Mouse (Mus musculus) lung, adult 2 months (tissue): ENCODE measurements around the gene Olfr1414. TPM values are rescaled to one million over a fixed set of nuclear protein-coding genes. Genes with fewer than 3 reads are reported as not detected.
"Not testable (repeated sequence)": the region's sequence is repeated elsewhere in the genome, so short reads cannot be mapped to it uniquely, and the experiment has no call there.

Experiments used
- DNase-seq: peaks from one replicate; pipeline ENCODE4 v3.0.0; 2022
- H3K4me1 ChIP-seq: fragments of 200-500 bp; 2 replicates; pipeline ENCODE4 v1.6.1; 2011; ENCODE audit warnings: low read length; ENCODE audit not compliant: control insufficient read depth, insufficient read depth
- H3K4me3 ChIP-seq: fragments of 200-500 bp; replicated peaks from 2 replicates; pipeline ENCODE3; 2011; ENCODE audit warnings: low read depth, mild to moderate bottlenecking, control low read depth, low read length; ENCODE audit errors: extremely low read depth
- CTCF ChIP-seq: fragments of 200-500 bp; IDR thresholded peaks from 2 replicates; pipeline ENCODE4 v1.5.1; 2011; ENCODE audit warnings: mild to moderate bottlenecking, low read length, control low read depth; ENCODE audit not compliant: insufficient read depth
- POLR2A ChIP-seq: fragments of 200-500 bp; IDR thresholded peaks from 2 replicates; pipeline ENCODE4 v1.6.1; 2011; ENCODE audit warnings: low read depth, mild to moderate bottlenecking, control low read depth, low read length, borderline replicate concordance; ENCODE audit errors: extremely low read depth
- WGBS: fragments of 180-500 bp; shearing (Covaris S2); methylation state at CpG from one replicate; pipeline ENCODE4 v1.1.7; 2018; 5-methylcytosine and 5-hydroxymethylcytosine counted together
- polyA plus RNA-seq: library from polyadenylated mRNA; depleted of rRNA; stranded (reverse); fragments of >200 nt; gene quantifications from 2 replicates; pipeline ENCODE4 v1.2.3, GENCODE M21; 2012; rRNA removed

Olfr1414 gene
- not detected in 2 replicates for polyA plus RNA-seq

DNA sequence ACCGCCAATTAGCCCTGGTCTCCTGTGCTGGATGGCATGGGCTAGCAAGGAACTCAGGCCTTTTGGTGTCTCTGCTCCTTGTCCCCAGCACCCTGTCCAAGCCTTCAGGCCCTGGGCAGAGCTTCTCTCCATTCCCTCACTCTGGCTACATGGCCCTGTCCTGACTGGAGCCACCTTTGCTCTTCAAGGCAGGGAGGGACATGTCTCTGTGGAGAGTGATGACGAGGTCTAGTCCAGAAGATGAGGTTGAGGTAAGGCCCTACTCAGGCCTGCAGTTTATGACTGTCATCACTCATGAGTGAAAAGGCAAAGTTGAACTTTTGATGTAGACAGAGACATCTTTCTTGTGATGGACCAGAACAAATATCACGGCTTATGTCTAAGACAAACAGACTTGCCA is at the start of gene Olfr1414:
Olfr1414 (minus strand) TSS at position 101 of the 400 bp plus-strand sequence.
- no peak for DNase-seq
- WGBS, result 72% methylated on average over 3 of the region's 3 CpGs
- H3K4me3 ChIP-seq, result no peak within 1 kb of the TSS
- TF ChIP-seq CTCF (no peak), POLR2A (no peak)
- H3K4me1 ChIP-seq, result no peaks in the 10 kb centered on the region

DNA sequence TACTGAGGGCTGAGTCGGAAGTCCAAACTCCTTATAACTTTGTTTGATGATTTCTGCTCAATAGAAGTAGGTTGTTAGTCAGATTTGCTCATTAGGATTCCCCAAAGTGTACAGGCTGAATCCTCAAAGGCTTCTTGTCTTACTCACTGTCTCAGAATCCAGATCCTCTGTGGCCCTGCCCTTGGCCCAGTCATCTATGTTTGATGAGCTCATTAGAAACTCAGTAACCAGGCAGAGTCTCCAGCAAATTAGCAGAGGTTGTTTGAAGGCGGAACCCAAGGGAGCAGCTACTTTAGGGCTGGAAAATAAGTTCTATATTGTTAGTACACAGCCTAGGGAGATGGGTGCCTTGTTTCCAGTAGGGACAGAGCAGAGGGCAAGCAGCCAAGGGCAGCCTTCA is 27.5 kb upstream of the Olfr1414 start:
- no peaks in the 10 kb centered on the region for H3K4me1 ChIP-seq
- H3K4me3 ChIP-seq, result no peak overlapping the region
- WGBS, result 70% methylated on average over 2 of the region's 2 CpGs
- no peak for DNase-seq
- no peak for TF ChIP-seq POLR2A
- no peak for TF ChIP-seq CTCF

DNA sequence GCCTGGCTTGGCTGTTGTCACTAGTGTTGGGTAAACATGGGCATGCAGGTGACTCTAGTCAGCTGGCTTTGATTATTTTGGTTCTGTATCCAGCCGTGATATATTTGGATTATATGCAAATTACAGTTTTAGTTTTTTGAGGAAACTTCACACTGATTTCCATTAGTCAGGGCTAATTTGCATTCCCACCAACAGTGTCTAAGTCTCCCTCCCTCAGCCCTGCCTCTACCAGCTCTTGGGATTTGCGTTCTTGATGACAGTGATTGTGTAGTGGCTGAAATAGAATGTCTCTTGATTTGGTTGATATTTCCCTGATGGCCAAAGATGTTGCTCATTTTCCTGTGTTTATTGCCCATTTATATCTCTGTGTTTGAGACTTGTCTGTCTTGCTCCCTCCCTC is 20.6 kb upstream of the Olfr1414 start:
- Histone ChIP-seq H3K4me3 (no peak overlapping the region), H3K4me1 (no peaks in the 10 kb centered on the region)
- TF ChIP-seq CTCF (no peak), POLR2A (no peak)
- no peak for DNase-seq
- 34% methylated on average over 2 of the region's 2 CpGs for WGBS

DNA sequence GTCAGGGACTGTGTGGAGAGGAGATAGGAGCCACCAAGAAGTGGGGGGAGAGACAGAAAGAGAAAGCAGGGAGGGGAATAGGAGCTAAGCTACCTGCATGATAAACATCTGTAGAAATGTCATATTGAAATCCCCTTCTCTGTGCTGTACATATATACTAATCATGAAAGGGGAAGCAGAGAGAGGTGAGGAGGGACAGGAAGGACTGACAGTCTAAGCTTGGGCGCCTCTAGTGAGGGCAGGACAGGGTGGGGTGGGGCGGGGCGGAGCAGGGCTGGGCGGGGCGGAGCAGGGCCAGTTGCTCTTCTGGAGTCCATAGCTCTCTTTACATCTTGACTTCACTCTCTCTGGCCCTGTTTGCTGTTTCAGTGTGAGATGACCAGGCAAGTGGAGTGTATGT is 18.5 kb upstream of the Olfr1414 start:
- Histone ChIP-seq H3K4me1 (no peaks in the 10 kb centered on the region), H3K4me3 (no peak overlapping the region)
- DNase-seq, result no peak
- no peak for TF ChIP-seq POLR2A
- TF ChIP-seq CTCF, result no peak
- WGBS, result 30% methylated on average over 5 of the region's 5 CpGs

DNA sequence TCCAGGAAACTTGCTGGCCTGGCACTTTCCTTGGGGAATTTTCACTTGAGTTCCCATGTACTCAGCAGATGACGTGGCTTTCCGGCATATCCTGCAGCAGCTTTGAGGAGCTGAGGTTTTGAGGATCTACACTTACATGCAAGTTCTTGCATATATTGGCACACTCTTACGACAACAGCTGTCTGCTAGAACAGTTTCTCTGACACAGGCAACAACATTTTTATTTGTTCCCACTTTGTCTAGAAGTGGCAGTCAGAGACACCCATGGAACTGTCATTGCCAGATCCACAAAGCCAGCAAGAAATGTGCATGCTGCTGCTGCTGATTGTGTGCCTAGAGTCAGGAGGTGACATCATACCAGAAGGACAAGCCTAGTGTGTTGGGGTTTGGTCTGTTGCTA is 5.3 kb upstream of the Olfr1414 start:
- WGBS, result 84% methylated on average over 3 of the region's 3 CpGs
- no peak overlapping the region for H3K4me3 ChIP-seq
- TF ChIP-seq POLR2A (no peak), CTCF (no peak)

DNA sequence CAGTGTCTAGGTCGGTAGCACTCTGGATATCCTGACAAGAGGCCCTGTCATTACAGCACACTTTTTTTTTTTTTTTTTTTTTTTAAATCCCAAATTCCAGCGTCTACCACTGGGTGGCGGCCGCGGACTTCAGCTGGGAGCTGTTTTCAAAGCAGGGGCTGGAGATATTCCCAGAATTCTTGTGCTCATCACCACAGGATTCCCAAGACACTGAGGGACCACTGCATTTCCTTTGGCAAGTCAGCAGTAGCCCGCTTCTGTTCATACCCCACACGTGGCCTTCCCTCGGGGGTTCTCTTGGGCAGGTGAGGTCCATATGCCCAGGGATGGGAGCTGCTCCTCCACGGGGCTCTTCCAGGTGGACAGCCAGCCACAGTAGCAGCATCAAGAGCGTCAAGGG is 2.9 kb upstream of the Olfr1414 start:
- 20% methylated on average over 10 of the region's 10 CpGs for WGBS
- H3K4me3 ChIP-seq, result no peak overlapping the region
- TF ChIP-seq POLR2A (no peak), CTCF (peak; percentile 36; the same call in 1 of the 2 replicates)
- H3K4me1 ChIP-seq, result no peaks in the 10 kb centered on the region
- DNase-seq, result peak; percentile 20

More for the DNA sequence above, 5.3 kb upstream of the Olfr1414 start:
- no peak for DNase-seq
- no peaks in the 10 kb centered on the region for H3K4me1 ChIP-seq

DNA sequence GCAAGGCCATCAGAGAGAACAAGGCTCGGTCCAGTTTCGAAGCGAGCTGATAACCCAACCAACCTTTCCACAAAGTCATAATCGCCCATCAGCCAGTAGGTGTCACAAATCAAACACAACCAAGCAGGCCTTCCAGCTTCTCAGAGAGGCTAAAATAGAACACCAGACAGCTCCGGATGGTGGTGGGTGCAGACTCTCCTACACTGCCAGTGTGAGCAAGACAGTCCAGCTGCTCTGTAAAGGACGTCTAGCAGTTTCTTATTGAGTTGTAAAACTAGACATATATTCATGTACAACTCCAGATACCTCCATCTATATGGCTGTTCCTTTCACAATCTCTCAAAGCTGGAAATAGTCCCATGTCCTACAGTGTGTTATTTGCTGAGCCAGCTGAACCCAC is 585 bp upstream of the Olfr1414 start:
- Histone ChIP-seq H3K4me1 (no peaks in the 10 kb centered on the region), H3K4me3 (no peak overlapping the region)
- no peak for DNase-seq
- 76% methylated on average over 6 of the region's 6 CpGs for WGBS
- TF ChIP-seq POLR2A (no peak), CTCF (no peak)

DNA sequence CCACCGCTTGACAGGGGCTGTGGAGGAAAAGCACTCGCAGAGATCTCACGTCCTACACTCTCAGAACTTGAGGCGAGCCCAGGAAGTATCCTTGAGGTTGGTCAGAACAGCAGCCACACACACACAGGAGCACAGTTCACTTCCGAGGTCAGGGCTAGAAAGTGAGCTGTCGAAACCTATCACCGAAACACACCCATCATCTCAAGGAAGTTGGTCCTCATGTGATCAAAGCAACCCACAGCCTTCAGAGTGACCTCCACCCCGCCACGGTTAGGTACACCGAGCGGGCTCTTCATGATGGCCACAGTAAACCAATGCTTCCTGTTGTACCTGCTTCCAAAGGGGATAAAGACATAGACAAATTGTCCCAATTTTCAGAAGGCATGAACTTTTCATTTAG is 3.1 kb downstream of the Olfr1414 start:
- Histone ChIP-seq H3K4me3 (no peak overlapping the region), H3K4me1 (no peaks in the 10 kb centered on the region)
- no peak for TF ChIP-seq CTCF
- TF ChIP-seq POLR2A, result no peak
- WGBS, result 55% methylated on average over 11 of the region's 11 CpGs
- no peak for DNase-seq

DNA sequence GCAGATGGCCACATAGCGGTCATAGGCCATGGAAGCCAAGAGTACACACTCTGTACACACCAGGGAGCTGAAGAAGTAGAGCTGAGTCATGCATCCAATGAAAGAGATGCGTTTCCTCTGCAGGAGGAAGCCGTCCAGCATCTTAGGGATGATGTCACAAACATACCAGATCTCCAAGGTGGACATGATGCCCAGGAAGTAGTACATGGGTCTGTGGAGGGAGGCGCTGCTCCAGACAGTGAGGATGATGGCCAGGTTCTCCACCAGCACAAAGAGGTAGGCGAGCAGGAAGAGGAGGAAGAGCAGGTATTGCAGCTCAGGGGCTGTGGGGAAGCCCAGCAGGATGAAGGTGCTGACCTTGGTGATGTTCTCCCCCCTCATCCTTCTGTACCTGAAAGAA is 6.8 kb downstream of the Olfr1414 start:
- WGBS, result 79% methylated on average over 5 of the region's 5 CpGs
- DNase-seq, H3K4me3 ChIP-seq: not testable (repeated sequence)

DNA sequence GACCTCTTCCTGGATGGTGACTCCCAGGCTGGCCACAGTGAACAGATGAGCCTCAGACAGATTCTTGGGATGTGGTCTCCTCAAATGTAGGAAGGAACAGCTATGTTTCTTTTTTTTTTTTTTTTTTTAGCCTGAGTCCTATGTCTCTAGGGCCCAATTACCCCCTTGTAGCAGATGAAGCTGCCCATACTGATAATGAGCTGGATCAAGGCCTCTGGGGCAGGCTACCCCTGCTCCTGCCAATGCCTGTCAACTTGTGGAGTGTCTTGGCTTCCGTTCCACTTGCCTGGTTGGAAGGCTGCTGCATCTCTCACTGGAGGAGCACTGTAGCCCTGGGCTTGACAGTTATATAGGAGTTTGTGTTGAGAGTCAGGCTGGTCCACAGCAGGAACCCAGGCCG is 22.5 kb downstream of the Olfr1414 start, which contains the start of gene Olfr1415:
Olfr1415 (minus strand) TSS at position 101 of the 400 bp plus-strand sequence.
- Histone ChIP-seq H3K4me1 (no peaks in the 10 kb centered on the region), H3K4me3 (no peak within 1 kb of the TSS)
- no peak for DNase-seq
- TF ChIP-seq CTCF (no peak), POLR2A (no peak)
- whole genome bisulfite sequencing, result 76% methylated on average over 2 of the region's 2 CpGs

More for the DNA sequence above, 6.8 kb downstream of the Olfr1414 start:
- not testable (repeated sequence) for H3K4me1 ChIP-seq
